Comparison of ENCODE assay signal across 14 mouse cellular contexts in the genomic region with DNA sequence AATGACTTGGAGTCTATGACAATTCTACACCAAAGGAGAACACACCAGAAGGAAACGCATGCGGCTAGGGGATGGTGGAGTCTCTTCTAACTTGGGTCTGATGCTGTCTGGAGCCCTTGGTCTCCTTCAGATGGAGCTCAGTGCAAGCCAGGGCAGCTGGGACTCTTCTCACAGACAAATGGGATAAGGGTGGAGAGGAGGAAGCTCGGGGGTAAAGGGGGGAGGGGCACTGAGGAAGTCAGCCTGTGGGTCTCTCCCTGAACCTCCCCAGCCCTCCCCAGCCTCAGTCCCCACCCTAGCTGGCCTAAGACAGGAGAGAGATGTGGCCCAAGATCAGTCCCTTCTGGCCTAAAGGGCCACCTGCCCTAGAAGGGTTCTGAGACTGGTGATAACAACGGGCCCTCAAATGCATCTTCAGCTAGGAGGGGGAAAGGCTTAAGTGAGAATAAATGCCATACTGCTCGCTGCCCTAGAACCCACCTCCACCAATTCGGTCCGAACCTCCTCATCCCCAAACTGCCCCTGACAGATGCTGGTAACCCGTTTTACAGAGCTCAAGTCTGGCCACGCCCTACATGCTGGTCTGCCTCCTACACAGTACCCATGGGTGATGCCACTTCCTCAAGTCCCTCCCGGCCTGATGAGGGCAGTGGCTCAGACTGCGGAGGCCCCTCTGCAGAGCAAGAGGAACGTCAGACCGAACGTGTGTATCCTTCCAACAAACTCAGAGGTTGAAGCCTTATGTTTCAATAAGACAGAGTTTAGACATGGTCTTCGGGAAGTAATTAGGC. TPM values are rescaled to one million over a fixed set of nuclear protein-coding genes. Genes with fewer than 3 reads are reported as not detected.
A peak's percentile ranks its signal among the peaks of the same experiment; 100 is the strongest.
DNase-seq lines count a peak whose midpoint lies in the region; ATAC-seq and TF ChIP-seq lines count a peak whose summit lies in the region.
"Had no signal": no experiment of that assay in that cellular context is flagged by ENCODE, and none has a peak within 500 bp of the region (broad histone marks: within the 10 kb centered on the region; RNA-seq: fewer than 3 reads in every experiment).

No protein-coding gene starts in this region.

- no peak for TF ChIP-seq POLR2A in kidney, adult 2 months (IDR thresholded peaks at IDR 0.05; ENCODE audit: low read depth, low read length)

- no peak overlapping the region for H3K27ac ChIP-seq in kidney, adult 2 months (ENCODE audit: insufficient read depth, low read depth, low read length)
- no peak overlapping the region for H3K27ac ChIP-seq in forebrain, embryonic 11.5 days (ENCODE audit: low read depth, low read length)
- H3K27ac ChIP-seq: midbrain, embryonic 13.5 days had no signal

- H3K27me3 ChIP-seq in kidney, adult 2 months (replicated peaks; ENCODE audit: control insufficient read depth, insufficient read depth, low read length): no peaks in the 10 kb centered on the region
- no peaks in the 10 kb centered on the region for H3K27me3 ChIP-seq in forebrain, embryonic 11.5 days (ENCODE audit: control insufficient read depth, insufficient read depth, low read length)
- H3K27me3 ChIP-seq: midbrain, embryonic 13.5 days had no signal

- WGBS in kidney, adult 2 months: 79% methylated on average over 15 of the region's 15 CpGs
- WGBS in forebrain, embryonic 11.5 days: 85% methylated on average over 15 of the region's 15 CpGs

- ATAC-seq in megakaryocyte progenitor cell, adult 5-6 weeks (replicated peaks; ENCODE audit: poor library complexity): peak; percentile 87
- no peak for ATAC-seq in forebrain, embryonic 11.5 days (replicated peaks; ENCODE audit: low FRiP score)
- ATAC-seq: midbrain, embryonic 13.5 days had no signal

- H3K4me1 ChIP-seq in kidney, adult 2 months (ENCODE audit: control insufficient read depth, insufficient read depth, low read length): peaks cover 27% of the 10 kb centered on the region
- peaks cover 4% of the 10 kb centered on the region for H3K4me1 ChIP-seq in forebrain, embryonic 11.5 days (replicated peaks; ENCODE audit: control insufficient read depth, insufficient read depth, low read length)

- no peaks in the 10 kb centered on the region for H3K36me3 ChIP-seq in kidney, adult 2 months (ENCODE audit: control insufficient read depth, insufficient read depth, low read length)
- H3K36me3 ChIP-seq in forebrain, embryonic 11.5 days (ENCODE audit: control insufficient read depth, insufficient read depth, low read length): no peaks in the 10 kb centered on the region
- H3K36me3 ChIP-seq: midbrain, embryonic 13.5 days had no signal

- no peak overlapping the region for H3K9ac ChIP-seq in forebrain, embryonic 11.5 days (ENCODE audit: low read length)
- H3K9ac ChIP-seq: midbrain, embryonic 13.5 days had no signal

- H3K4me3 ChIP-seq in kidney, adult 2 months (ENCODE audit: insufficient read depth, low read depth, low read length): no peak overlapping the region
- no peak overlapping the region for H3K4me3 ChIP-seq in forebrain, embryonic 11.5 days (ENCODE audit: low read depth, low read length)
- H3K4me3 ChIP-seq: erythroblast, embryonic 14.5 days; midbrain, embryonic 13.5 days had no signal

- TF ChIP-seq CTCF in kidney, adult 2 months (conservative IDR thresholded peaks at IDR 0.05; ENCODE audit: insufficient read depth, insufficient read length, low read depth, low read length): no peak

- peak; percentile 74 for DNase-seq in kidney, postnatal 10 days
- no peak for DNase-seq in kidney, adult 2 months
- DNase-seq in A20 (ENCODE audit: low read depth, low spot score): peak; percentile 50
- DNase-seq in T-cell, adult 2 months (ENCODE audit: low spot score): peak; percentile 57
- DNase-seq in layer of hippocampus, adult 18-20 months (ENCODE audit: low spot score in 2 of 2): no peak
- DNase-seq in forebrain, embryonic 11.5 days (ENCODE audit: low spot score): no peak
- no peak for DNase-seq in right cerebral cortex, postnatal 14 days
- DNase-seq: adrenal gland, postnatal 14 days; cerebellum, postnatal 25 days; gastrocnemius, postnatal 14 days; heart, postnatal 14 days had no signal

- no peak overlapping the region for H3K4me2 ChIP-seq in forebrain, embryonic 11.5 days (ENCODE audit: low read depth, low read length, severe bottlenecking)
- H3K4me2 ChIP-seq: midbrain, embryonic 13.5 days had no signal

- no peaks in the 10 kb centered on the region for H3K9me3 ChIP-seq in forebrain, embryonic 11.5 days (ENCODE audit: control insufficient read depth, low read length)
- H3K9me3 ChIP-seq: midbrain, embryonic 13.5 days had no signal

RNA-seq across cellular contexts. Expression of gene Itpk1, which starts 14.8 kb away (rescaled TPM):
- polyA plus RNA-seq in kidney, adult 2 months (2012; rRNA removed): 27.6 and 29.0 TPM in 2 replicates
- total RNA-seq in megakaryocyte progenitor cell, adult 5-6 weeks (2015): 8.6 and 10.5 TPM in 2 replicates
- 15.1 and 15.3 TPM in 2 replicates for total RNA-seq in megakaryocyte progenitor cell, adult 5-6 weeks (2017)
- 10 to 100 TPM; 69.2 to 70.5 TPM for total RNA-seq in layer of hippocampus, adult 18-20 months (2021)
- polyA plus RNA-seq in forebrain, embryonic 11.5 days (2014; fragmentation: Nextera tagmentation; extraction: Ambion mirVana): 19.6 and 21.5 TPM in 2 replicates

RNA-seq across cellular contexts. Expression of gene Moap1, which starts 53.5 kb away (rescaled TPM):
- polyA plus RNA-seq in kidney, adult 2 months (2012; rRNA removed): 0.49 and 0.74 TPM in 2 replicates
- 8.0 and 13.3 TPM in 2 replicates for total RNA-seq in megakaryocyte progenitor cell, adult 5-6 weeks (2015)
- total RNA-seq in megakaryocyte progenitor cell, adult 5-6 weeks (2017): 2.7 and 10.3 TPM in 2 replicates
- 10 to 100 TPM; 23.5 to 26.6 TPM for total RNA-seq in layer of hippocampus, adult 18-20 months (2021)
- 31.9 and 34.4 TPM in 2 replicates for polyA plus RNA-seq in forebrain, embryonic 11.5 days (2014; fragmentation: Nextera tagmentation; extraction: Ambion mirVana)
- polyA plus RNA-seq: erythroblast, embryonic 14.5 days had no signal

RNA-seq across cellular contexts. Expression of gene Tmem251, which starts 53.6 kb away (rescaled TPM):
- polyA plus RNA-seq in kidney, adult 2 months (2012; rRNA removed): 2.2 and 2.9 TPM in 2 replicates
- 8.0 and 10.6 TPM in 2 replicates for total RNA-seq in megakaryocyte progenitor cell, adult 5-6 weeks (2015)
- 8.3 and 8.8 TPM in 2 replicates for total RNA-seq in megakaryocyte progenitor cell, adult 5-6 weeks (2017)
- 1 to 10 TPM; 4.9 to 5.1 TPM for total RNA-seq in layer of hippocampus, adult 18-20 months (2021)
- polyA plus RNA-seq in forebrain, embryonic 11.5 days (2014; fragmentation: Nextera tagmentation; extraction: Ambion mirVana): 12.7 and 14.0 TPM in 2 replicates

Comparison
In these comparisons a context has a peak if more than half of its experiments do, and no peak if none do; other contexts are left out.
1. DNase-seq: peak in kidney, postnatal 10 days (single experiment), A20 (single experiment) and T-cell, adult 2 months (single experiment); none in kidney, adult 2 months (single experiment), layer of hippocampus, adult 18-20 months (0 of 2), forebrain, embryonic 11.5 days (single experiment) and right cerebral cortex, postnatal 14 days (single experiment).
2. RNA of gene Itpk1, which starts 14.8 kb away (total RNA-seq): 69.2 to 70.5 TPM in layer of hippocampus, adult 18-20 months; 8.6 to 15.3 TPM in megakaryocyte progenitor cell, adult 5-6 weeks; every median in the first group is over 4 times any median in the second.